Mouse (Mus musculus): ENCODE results near the gene Plcb3. TPM values are rescaled to one million over a fixed set of nuclear protein-coding genes. Genes with fewer than 3 reads are reported as not detected.
A peak's percentile ranks its signal among the peaks of the same experiment; 100 is the strongest.

The Plcb3 gene
- polyA plus RNA-seq, 1 experiment from 2014 or later: 15.2 TPM

GRCm38 (mm10) chr19:6979486-6980380 lies 3.5 kb upstream of the Plcb3 start:
- peak overlapping the region; percentile 75 to 80 for H3K4me3 ChIP-seq (ENCODE audit: control insufficient read depth in 1 of 2, insufficient read depth in 1 of 2, low read depth in 1 of 2, low read length in 2 of 2)
- H3K27me3 ChIP-seq (ENCODE audit: control insufficient read depth, insufficient read depth, low read length): no peaks in the 10 kb centered on the region
- ATAC-seq (ENCODE audit: insufficient number of reproducible peaks, insufficient read depth, low FRiP score, low read depth): peak; percentile 92
- H3K36me3 ChIP-seq (ENCODE audit: control insufficient read depth, insufficient read depth, low read length): peaks cover 58% of the 10 kb centered on the region
- peak overlapping the region; percentile 71 for H3K4me2 ChIP-seq (ENCODE audit: low read length)
- H3K9ac ChIP-seq (ENCODE audit: low read length): peak overlapping the region; percentile 85
- peaks cover 18 to 38% of the 10 kb centered on the region in 2 experiments; a peak in 3 of 4 replicates for H3K4me1 ChIP-seq (ENCODE audit: control insufficient read depth in 2 of 2, insufficient read depth in 2 of 2, low read length in 2 of 2)
- H3K27ac ChIP-seq (replicated peaks in 1 of 2; ENCODE audit: control insufficient read depth in 1 of 2, insufficient read depth in 1 of 2, low read depth in 2 of 2, low read length in 2 of 2): peak overlapping the region; percentile 86 to 97
- under 1% methylated on average over 58 of the region's 59 CpGs for WGBS
- H3K9me3 ChIP-seq (ENCODE audit: control insufficient read depth, low read length): no peaks in the 10 kb centered on the region

DNA sequence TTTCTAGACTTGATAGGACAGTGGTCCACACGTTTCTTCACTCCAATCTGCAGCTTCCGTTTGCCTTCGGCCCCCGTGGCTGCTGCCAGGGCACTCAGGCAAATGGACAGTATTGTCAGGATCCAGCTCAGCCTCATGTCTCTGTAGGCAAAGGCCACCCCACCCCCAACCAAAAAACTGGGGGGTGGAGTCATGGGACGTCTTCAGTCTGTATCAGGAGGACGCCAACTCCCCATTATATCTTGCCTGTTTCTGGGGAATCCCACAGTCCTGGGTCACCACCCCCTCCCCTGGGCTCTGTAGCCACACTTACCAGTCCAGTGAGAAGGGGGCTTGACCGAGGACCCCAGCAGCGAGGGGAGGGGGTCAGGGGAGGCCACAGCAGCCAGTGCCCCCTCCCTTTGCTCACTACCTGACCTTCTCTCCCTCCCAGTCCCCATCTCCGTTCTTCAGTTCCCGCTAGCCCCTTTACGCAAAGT lies 2.8 kb upstream of the Plcb3 start:
- Histone ChIP-seq H3K4me3 (ENCODE audit: control insufficient read depth in 1 of 2, insufficient read depth in 1 of 2, low read depth in 1 of 2, low read length in 2 of 2) (peak overlapping the region; percentile 75 to 80), H3K4me2 (ENCODE audit: low read length) (peak overlapping the region; percentile 71), H3K27me3 (ENCODE audit: control insufficient read depth, insufficient read depth, low read length) (no peaks in the 10 kb centered on the region), H3K9ac (ENCODE audit: low read length) (peak overlapping the region; percentile 81), H3K4me1 (ENCODE audit: control insufficient read depth in 2 of 2, insufficient read depth in 2 of 2, low read length in 2 of 2) (peaks cover 18 to 40% of the 10 kb centered on the region in 2 experiments; a peak in 3 of 4 replicates), H3K9me3 (ENCODE audit: control insufficient read depth, low read length) (no peaks in the 10 kb centered on the region), H3K27ac (replicated peaks in 1 of 2; ENCODE audit: control insufficient read depth in 1 of 2, insufficient read depth in 1 of 2, low read depth in 2 of 2, low read length in 2 of 2) (peak overlapping the region in 1 of 2 experiments; percentile 66; a peak in 3 of 4 replicates), H3K36me3 (ENCODE audit: control insufficient read depth, insufficient read depth, low read length) (peaks cover 53% of the 10 kb centered on the region)
- WGBS: 3% methylated on average over 11 of the region's 11 CpGs
- no peak for ATAC-seq (ENCODE audit: insufficient number of reproducible peaks, insufficient read depth, low FRiP score, low read depth)

- H3K4me2 ChIP-seq (ENCODE audit: low read length): peak overlapping the region; percentile 71
- WGBS: 20% methylated on average over 3 of the region's 3 CpGs
- peak overlapping the region; percentile 75 to 80 for H3K4me3 ChIP-seq (ENCODE audit: control insufficient read depth in 1 of 2, insufficient read depth in 1 of 2, low read depth in 1 of 2, low read length in 2 of 2)
- no peak for ATAC-seq (ENCODE audit: insufficient number of reproducible peaks, insufficient read depth, low FRiP score, low read depth)
- peaks cover 18 to 44% of the 10 kb centered on the region in 2 experiments; a peak in 3 of 4 replicates for H3K4me1 ChIP-seq (ENCODE audit: control insufficient read depth in 2 of 2, insufficient read depth in 2 of 2, low read length in 2 of 2)
- peaks cover 48% of the 10 kb centered on the region for H3K36me3 ChIP-seq (ENCODE audit: control insufficient read depth, insufficient read depth, low read length)
- H3K27me3 ChIP-seq (ENCODE audit: control insufficient read depth, insufficient read depth, low read length): no peaks in the 10 kb centered on the region
- H3K9ac ChIP-seq (ENCODE audit: low read length): peak overlapping the region; percentile 81
- H3K27ac ChIP-seq (replicated peaks in 1 of 2; ENCODE audit: control insufficient read depth in 1 of 2, insufficient read depth in 1 of 2, low read depth in 2 of 2, low read length in 2 of 2): peak overlapping the region in 1 of 2 experiments; percentile 66; a peak in 3 of 4 replicates
- H3K9me3 ChIP-seq (ENCODE audit: control insufficient read depth, low read length): no peaks in the 10 kb centered on the region
Observed at GRCm38 (mm10) chr19:6978639-6978974, 2.3 kb upstream of the Plcb3 start.

DNA sequence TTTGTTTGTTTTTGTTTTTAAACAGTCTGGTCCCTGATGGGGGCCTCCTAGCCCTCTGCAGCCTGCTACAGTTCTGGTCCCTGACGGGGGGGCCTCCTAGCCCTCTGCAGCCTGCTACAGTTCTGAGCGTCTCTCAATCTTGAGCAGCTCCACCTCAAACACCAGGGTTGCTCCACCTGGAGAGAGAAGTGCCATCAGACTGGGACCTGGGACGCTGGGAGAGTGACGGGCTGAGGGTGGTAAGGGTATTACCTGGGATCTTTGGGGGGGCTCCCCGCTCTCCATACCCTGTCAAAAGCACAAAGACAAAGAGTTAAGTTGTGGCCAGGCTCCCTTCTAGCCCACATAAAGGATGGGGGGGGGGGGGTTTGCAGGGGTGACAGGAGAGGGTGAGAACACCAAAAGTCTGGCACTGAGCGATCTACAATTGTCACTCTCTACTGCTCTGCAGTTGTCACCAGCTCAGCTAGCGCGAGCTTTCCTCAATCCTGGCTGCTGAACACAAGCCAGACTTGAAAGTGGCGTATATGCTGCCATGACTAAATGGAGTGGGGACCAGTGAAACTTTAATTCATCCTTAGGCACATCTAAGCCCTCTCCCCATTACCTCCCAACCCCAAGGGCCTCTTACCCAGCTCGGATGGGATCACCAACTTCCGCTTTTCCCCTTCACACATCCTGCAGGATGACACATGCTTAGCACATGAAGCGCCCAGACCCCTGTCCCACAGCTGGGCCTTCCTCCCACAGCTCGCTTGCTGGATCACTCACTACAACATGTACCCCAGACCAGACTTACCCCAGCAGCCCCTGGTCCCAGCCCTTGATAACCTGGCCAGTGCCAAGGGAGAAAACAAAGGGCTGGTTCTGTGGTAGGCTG lies 1.7 kb upstream of the Plcb3 start:
- peaks cover 42% of the 10 kb centered on the region for H3K36me3 ChIP-seq (ENCODE audit: control insufficient read depth, insufficient read depth, low read length)
- no peaks in the 10 kb centered on the region for H3K9me3 ChIP-seq (ENCODE audit: control insufficient read depth, low read length)
- H3K27ac ChIP-seq (replicated peaks in 1 of 2; ENCODE audit: control insufficient read depth in 1 of 2, insufficient read depth in 1 of 2, low read depth in 2 of 2, low read length in 2 of 2): peak overlapping the region in 1 of 2 experiments; percentile 66; a peak in 2 of 4 replicates
- H3K4me2 ChIP-seq (ENCODE audit: low read length): peak overlapping the region; percentile 71
- peak overlapping the region in 1 of 2 experiments; percentile 75; a peak in 1 of 4 replicates for H3K4me3 ChIP-seq (ENCODE audit: control insufficient read depth in 1 of 2, insufficient read depth in 1 of 2, low read depth in 1 of 2, low read length in 2 of 2)
- no peaks in the 10 kb centered on the region for H3K27me3 ChIP-seq (ENCODE audit: control insufficient read depth, insufficient read depth, low read length)
- no peak for ATAC-seq (ENCODE audit: insufficient number of reproducible peaks, insufficient read depth, low FRiP score, low read depth)
- WGBS: 73% methylated on average over 13 of the region's 13 CpGs
- H3K4me1 ChIP-seq (ENCODE audit: control insufficient read depth in 2 of 2, insufficient read depth in 2 of 2, low read length in 2 of 2): peaks cover 18 to 45% of the 10 kb centered on the region in 2 experiments; a peak in 3 of 4 replicates
- H3K9ac ChIP-seq (ENCODE audit: low read length): peak overlapping the region; percentile 81

DNA sequence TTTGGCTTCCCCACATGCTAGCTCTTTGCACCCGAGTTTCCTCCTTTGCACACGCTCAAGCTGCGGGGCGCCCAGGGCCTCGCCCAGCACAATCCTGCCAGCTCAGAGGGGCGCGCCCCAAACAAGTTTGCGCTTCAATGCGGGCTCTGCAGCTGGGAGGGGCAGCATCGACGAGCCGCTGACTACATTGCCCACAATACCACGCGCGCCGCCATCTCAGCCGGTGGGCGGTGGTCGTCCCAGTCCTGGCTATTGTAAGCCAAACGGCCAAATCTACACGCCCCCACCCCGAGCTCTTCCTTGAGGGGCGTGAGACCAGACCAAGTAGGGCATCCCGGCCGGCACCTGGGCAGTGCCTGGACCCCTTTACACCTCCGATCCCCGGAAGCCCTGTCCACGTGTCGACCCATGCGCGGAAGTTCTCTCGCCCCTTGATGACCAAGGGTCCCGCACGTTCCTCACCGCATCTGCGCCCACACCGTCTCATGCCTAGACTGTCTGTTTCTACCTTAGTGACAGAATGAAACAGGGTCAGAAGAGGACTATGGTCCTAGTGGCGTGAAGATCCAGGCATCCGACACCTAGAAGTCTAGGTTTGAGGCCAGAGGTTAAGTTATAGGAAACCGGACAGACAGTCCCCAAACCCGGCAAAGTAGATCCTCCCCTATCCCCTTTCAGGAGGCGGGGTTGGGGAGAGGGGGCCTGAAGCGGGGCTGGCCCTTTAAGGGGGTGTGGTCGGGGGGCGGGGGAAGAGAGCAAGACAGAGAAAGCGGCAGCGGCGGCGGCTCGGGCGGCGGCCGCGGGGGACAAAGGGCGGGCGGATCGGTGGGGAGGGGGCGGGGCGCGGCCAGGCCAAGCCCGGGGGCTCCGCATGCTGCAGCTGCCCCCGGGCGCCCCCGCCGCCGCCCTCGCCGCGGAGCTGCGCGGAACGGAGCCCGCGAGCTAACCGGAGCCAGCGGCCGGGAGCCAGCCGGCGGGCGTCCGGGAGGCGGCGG lies 1.8 kb downstream of the Plcb3 start, which contains the start of gene Ppp1r14b:
TSS of gene Ppp1r14b (plus strand) at position 758 of the 995 bp plus-strand sequence.
- Histone ChIP-seq H3K4me2 (ENCODE audit: low read length) (peak within 1 kb of the TSS; percentile 97), H3K4me3 (ENCODE audit: control insufficient read depth in 1 of 2, insufficient read depth in 1 of 2, low read depth in 1 of 2, low read length in 2 of 2) (peak within 1 kb of the TSS; percentile 80 to 93), H3K9ac (ENCODE audit: low read length) (peak within 1 kb of the TSS; percentile 90), H3K27me3 (ENCODE audit: control insufficient read depth, insufficient read depth, low read length) (no peaks in the 10 kb centered on the region), H3K36me3 (ENCODE audit: control insufficient read depth, insufficient read depth, low read length) (peaks cover 26% of the 10 kb centered on the region), H3K9me3 (ENCODE audit: control insufficient read depth, low read length) (no peaks in the 10 kb centered on the region), H3K4me1 (ENCODE audit: control insufficient read depth in 2 of 2, insufficient read depth in 2 of 2, low read length in 2 of 2) (peaks cover 36 to 56% of the 10 kb centered on the region in 2 experiments), H3K27ac (replicated peaks in 1 of 2; ENCODE audit: control insufficient read depth in 1 of 2, insufficient read depth in 1 of 2, low read depth in 2 of 2, low read length in 2 of 2) (peak within 1 kb of the TSS; percentile 89 to 91)
- WGBS: under 1% methylated on average over 55 of the region's 84 CpGs
- ATAC-seq (ENCODE audit: insufficient number of reproducible peaks, insufficient read depth, low FRiP score, low read depth): peak; percentile 49

GRCm38 (mm10) chr19:6973581-6974190 lies 2.6 kb downstream of the Plcb3 start:
- Histone ChIP-seq H3K27me3 (ENCODE audit: control insufficient read depth, insufficient read depth, low read length) (no peaks in the 10 kb centered on the region), H3K9me3 (ENCODE audit: control insufficient read depth, low read length) (no peaks in the 10 kb centered on the region), H3K4me1 (ENCODE audit: control insufficient read depth in 2 of 2, insufficient read depth in 2 of 2, low read length in 2 of 2) (peaks cover 33 to 58% of the 10 kb centered on the region in 2 experiments), H3K4me3 (ENCODE audit: control insufficient read depth in 1 of 2, insufficient read depth in 1 of 2, low read depth in 1 of 2, low read length in 2 of 2) (peak overlapping the region; percentile 69 to 80), H3K4me2 (ENCODE audit: low read length) (peak overlapping the region; percentile 97), H3K27ac (replicated peaks in 1 of 2; ENCODE audit: control insufficient read depth in 1 of 2, insufficient read depth in 1 of 2, low read depth in 2 of 2, low read length in 2 of 2) (peak overlapping the region in 1 of 2 experiments; percentile 89; a peak in 1 of 4 replicates), H3K9ac (ENCODE audit: low read length) (peak overlapping the region; percentile 90), H3K36me3 (ENCODE audit: control insufficient read depth, insufficient read depth, low read length) (peaks cover 22% of the 10 kb centered on the region)
- ATAC-seq (ENCODE audit: insufficient number of reproducible peaks, insufficient read depth, low FRiP score, low read depth): no peak
- 35% methylated on average over 12 of the region's 12 CpGs for WGBS
